Mouse (Mus musculus): ENCODE measurements around the gene C130074G19Rik. TPM values are rescaled to one million over a fixed set of nuclear protein-coding genes. Genes with fewer than 3 reads are reported as not detected.

C130074G19Rik gene
- not detected in 2 replicates for polyA plus RNA-seq (2012)

GRCm38 (mm10) chr1:184882281-184883268 is at the start of gene C130074G19Rik:
C130074G19Rik (minus strand) TSS chr1:184883218.
- no peak for TF ChIP-seq GATA1 (IDR thresholded peaks at IDR 0.05; ENCODE audit: low read length)

GRCm38 (mm10) chr1:184931097-184931496 is 48.1 kb upstream of the C130074G19Rik start:
- no peak for TF ChIP-seq GATA1 (IDR thresholded peaks at IDR 0.05; ENCODE audit: low read length)

- no peak for TF ChIP-seq GATA1 (IDR thresholded peaks at IDR 0.05; ENCODE audit: low read length)
Measured at GRCm38 (mm10) chr1:184928382-184928781, 45.4 kb upstream of the C130074G19Rik start.

- no peak for TF ChIP-seq GATA1 (IDR thresholded peaks at IDR 0.05; ENCODE audit: low read length)
Measured at GRCm38 (mm10) chr1:184927911-184928310, 44.9 kb upstream of the C130074G19Rik start.

- no peak for TF ChIP-seq GATA1 (IDR thresholded peaks at IDR 0.05; ENCODE audit: low read length)
Measured at GRCm38 (mm10) chr1:184922824-184923223, 39.8 kb upstream of the C130074G19Rik start.

GRCm38 (mm10) chr1:184920057-184920456 is 37.0 kb upstream of the C130074G19Rik start:
- TF ChIP-seq GATA1 (IDR thresholded peaks at IDR 0.05; ENCODE audit: low read length), result no peak

- TF ChIP-seq GATA1 (IDR thresholded peaks at IDR 0.05; ENCODE audit: low read length), result no peak
Measured at GRCm38 (mm10) chr1:184918227-184918888, 35.3 kb upstream of the C130074G19Rik start.

- no peak for TF ChIP-seq GATA1 (IDR thresholded peaks at IDR 0.05; ENCODE audit: low read length)
Measured at GRCm38 (mm10) chr1:184912336-184912735, 29.3 kb upstream of the C130074G19Rik start.

GRCm38 (mm10) chr1:184911861-184912260 is 28.8 kb upstream of the C130074G19Rik start:
- TF ChIP-seq GATA1 (IDR thresholded peaks at IDR 0.05; ENCODE audit: low read length), result no peak

GRCm38 (mm10) chr1:184908558-184908957 is 25.5 kb upstream of the C130074G19Rik start:
- no peak for TF ChIP-seq GATA1 (IDR thresholded peaks at IDR 0.05; ENCODE audit: low read length)

- TF ChIP-seq GATA1 (IDR thresholded peaks at IDR 0.05; ENCODE audit: low read length), result no peak
Measured at GRCm38 (mm10) chr1:184905904-184906745, 23.1 kb upstream of the C130074G19Rik start.

GRCm38 (mm10) chr1:184905371-184905770 is 22.4 kb upstream of the C130074G19Rik start:
- no peak for TF ChIP-seq GATA1 (IDR thresholded peaks at IDR 0.05; ENCODE audit: low read length)

- TF ChIP-seq GATA1 (IDR thresholded peaks at IDR 0.05; ENCODE audit: low read length), result no peak
Measured at GRCm38 (mm10) chr1:184903697-184904096, 20.7 kb upstream of the C130074G19Rik start.

- TF ChIP-seq GATA1 (IDR thresholded peaks at IDR 0.05; ENCODE audit: low read length), result no peak
Measured at GRCm38 (mm10) chr1:184902886-184903285, 19.9 kb upstream of the C130074G19Rik start.

- TF ChIP-seq GATA1 (IDR thresholded peaks at IDR 0.05; ENCODE audit: low read length), result no peak
Measured at GRCm38 (mm10) chr1:184897350-184897749, 14.3 kb upstream of the C130074G19Rik start.

All from G1E-ER4 (cell line).